Mouse (Mus musculus): ENCODE results near the gene Ccdc36. TPM values are rescaled to one million over a fixed set of nuclear protein-coding genes. Genes with fewer than 3 reads are reported as not detected.

The Ccdc36 gene
- polyA plus RNA-seq, 1 experiment from 2014 or later, result 1.5 TPM

- Histone ChIP-seq H3K4me1 (replicated peaks) (no peaks in the 10 kb centered on the region), H3K9me3 (no peaks in the 10 kb centered on the region), H3K27ac (no peak overlapping the region), H3K9ac (no peak overlapping the region), H3K4me2 (replicated peaks) (no peak overlapping the region), H3K4me3 (replicated peaks) (no peak overlapping the region), H3K27me3 (replicated peaks) (no peaks in the 10 kb centered on the region), H3K36me3 (peaks cover 19% of the 10 kb centered on the region)
- WGBS, result 97% methylated on average over 1 of the region's 1 CpGs
- ATAC-seq, result no peak
Measured at GRCm38 (mm10) chr9:108395427-108395826, 32.9 kb downstream of the Ccdc36 start.

GRCm38 (mm10) chr9:108394191-108394590 is 34.1 kb downstream of the Ccdc36 start:
- H3K27me3 ChIP-seq (replicated peaks), result no peaks in the 10 kb centered on the region
- no peaks in the 10 kb centered on the region for H3K4me1 ChIP-seq (replicated peaks)
- H3K27ac ChIP-seq, result no peak overlapping the region
- no peak for ATAC-seq
- no peaks in the 10 kb centered on the region for H3K9me3 ChIP-seq
- H3K36me3 ChIP-seq, result peaks cover 24% of the 10 kb centered on the region
- H3K4me3 ChIP-seq (replicated peaks), result no peak overlapping the region
- 90% methylated on average over 6 of the region's 6 CpGs for WGBS
- H3K4me2 ChIP-seq (replicated peaks), result no peak overlapping the region
- H3K9ac ChIP-seq, result no peak overlapping the region

GRCm38 (mm10) chr9:108392676-108393075 is 35.6 kb downstream of the Ccdc36 start, which contains the start of gene 1700102P08Rik:
Gene 1700102P08Rik, plus strand, starts transcription at chr9:108392805.
- Histone ChIP-seq H3K36me3 (peaks cover 30% of the 10 kb centered on the region), H3K9me3 (no peaks in the 10 kb centered on the region), H3K4me3 (replicated peaks) (no peak within 1 kb of the TSS), H3K9ac (no peak within 1 kb of the TSS), H3K4me2 (replicated peaks) (no peak within 1 kb of the TSS), H3K4me1 (replicated peaks) (no peaks in the 10 kb centered on the region), H3K27me3 (replicated peaks) (no peaks in the 10 kb centered on the region), H3K27ac (no peak within 1 kb of the TSS)
- 76% methylated on average over 18 of the region's 18 CpGs for WGBS
- ATAC-seq, result no peak

- Histone ChIP-seq H3K4me1 (replicated peaks) (no peaks in the 10 kb centered on the region), H3K9me3 (no peaks in the 10 kb centered on the region), H3K36me3 (peaks cover 47% of the 10 kb centered on the region), H3K4me2 (replicated peaks) (no peak overlapping the region), H3K9ac (no peak overlapping the region), H3K27me3 (replicated peaks) (no peaks in the 10 kb centered on the region), H3K4me3 (replicated peaks) (no peak overlapping the region), H3K27ac (no peak overlapping the region)
- no peak for ATAC-seq
- WGBS, result 79% methylated on average over 6 of the region's 6 CpGs
Measured at GRCm38 (mm10) chr9:108389220-108389619, 39.1 kb downstream of the Ccdc36 start.

GRCm38 (mm10) chr9:108388601-108389000 is 39.7 kb downstream of the Ccdc36 start:
- peaks cover 50% of the 10 kb centered on the region for H3K36me3 ChIP-seq
- H3K27me3 ChIP-seq (replicated peaks), result no peaks in the 10 kb centered on the region
- WGBS, result 85% methylated on average over 10 of the region's 10 CpGs
- H3K4me2 ChIP-seq (replicated peaks), result no peak overlapping the region
- no peak for ATAC-seq
- H3K9ac ChIP-seq, result no peak overlapping the region
- no peak overlapping the region for H3K4me3 ChIP-seq (replicated peaks)
- H3K4me1 ChIP-seq (replicated peaks), result no peaks in the 10 kb centered on the region
- no peaks in the 10 kb centered on the region for H3K9me3 ChIP-seq
- no peak overlapping the region for H3K27ac ChIP-seq

GRCm38 (mm10) chr9:108386816-108387215 is 41.5 kb downstream of the Ccdc36 start:
- Histone ChIP-seq H3K4me2 (replicated peaks) (no peak overlapping the region), H3K4me1 (replicated peaks) (no peaks in the 10 kb centered on the region), H3K36me3 (peaks cover 40% of the 10 kb centered on the region), H3K4me3 (replicated peaks) (no peak overlapping the region), H3K27me3 (replicated peaks) (no peaks in the 10 kb centered on the region), H3K27ac (no peak overlapping the region), H3K9me3 (no peaks in the 10 kb centered on the region), H3K9ac (no peak overlapping the region)
- ATAC-seq, result no peak
- 85% methylated on average over 4 of the region's 4 CpGs for WGBS

- Histone ChIP-seq H3K9me3 (no peaks in the 10 kb centered on the region), H3K36me3 (peaks cover 41% of the 10 kb centered on the region), H3K4me3 (replicated peaks) (no peak overlapping the region), H3K4me2 (replicated peaks) (no peak overlapping the region), H3K27ac (no peak overlapping the region), H3K27me3 (replicated peaks) (no peaks in the 10 kb centered on the region), H3K4me1 (replicated peaks) (no peaks in the 10 kb centered on the region), H3K9ac (no peak overlapping the region)
- WGBS, result 60% methylated on average over 7 of the region's 7 CpGs
- ATAC-seq, result peak; percentile 50; the same call in 1 of the 2 replicates
Measured at GRCm38 (mm10) chr9:108385006-108385405, 43.3 kb downstream of the Ccdc36 start.

GRCm38 (mm10) chr9:108381382-108381781 is 46.9 kb downstream of the Ccdc36 start:
- 94% methylated on average over 9 of the region's 9 CpGs for WGBS
- no peak for ATAC-seq
- Histone ChIP-seq H3K4me1 (replicated peaks) (no peaks in the 10 kb centered on the region), H3K27ac (no peak overlapping the region), H3K4me2 (replicated peaks) (no peak overlapping the region), H3K4me3 (replicated peaks) (no peak overlapping the region), H3K9me3 (no peaks in the 10 kb centered on the region), H3K9ac (no peak overlapping the region), H3K36me3 (peaks cover 34% of the 10 kb centered on the region), H3K27me3 (replicated peaks) (no peaks in the 10 kb centered on the region)

GRCm38 (mm10) chr9:108379294-108379693 is 49.0 kb downstream of the Ccdc36 start:
- ATAC-seq, result peak; percentile 47
- no peaks in the 10 kb centered on the region for H3K27me3 ChIP-seq (replicated peaks)
- no peak overlapping the region for H3K9ac ChIP-seq
- no peak overlapping the region for H3K4me2 ChIP-seq (replicated peaks)
- H3K27ac ChIP-seq, result no peak overlapping the region; the same call in 1 of the 2 replicates
- no peak overlapping the region for H3K4me3 ChIP-seq (replicated peaks)
- H3K4me1 ChIP-seq (replicated peaks), result no peaks in the 10 kb centered on the region
- no peaks in the 10 kb centered on the region for H3K9me3 ChIP-seq
- WGBS, result 75% methylated on average over 4 of the region's 4 CpGs
- peaks cover 43% of the 10 kb centered on the region for H3K36me3 ChIP-seq

GRCm38 (mm10) chr9:108378736-108379135 is 49.5 kb downstream of the Ccdc36 start:
- peak; percentile 73 for ATAC-seq
- H3K4me2 ChIP-seq (replicated peaks), result no peak overlapping the region
- H3K36me3 ChIP-seq, result peaks cover 43% of the 10 kb centered on the region
- no peaks in the 10 kb centered on the region for H3K27me3 ChIP-seq (replicated peaks)
- H3K4me3 ChIP-seq (replicated peaks), result no peak overlapping the region
- WGBS, result 78% methylated on average over 5 of the region's 5 CpGs
- no peaks in the 10 kb centered on the region for H3K4me1 ChIP-seq (replicated peaks)
- H3K9me3 ChIP-seq, result no peaks in the 10 kb centered on the region
- peak overlapping the region; percentile 3; the same call in 1 of the 2 replicates for H3K27ac ChIP-seq
- H3K9ac ChIP-seq, result no peak overlapping the region

GRCm38 (mm10) chr9:108378234-108378633 is 50.0 kb downstream of the Ccdc36 start:
- 68% methylated on average over 9 of the region's 9 CpGs for WGBS
- Histone ChIP-seq H3K4me2 (replicated peaks) (no peak overlapping the region), H3K9ac (no peak overlapping the region), H3K27me3 (replicated peaks) (no peaks in the 10 kb centered on the region), H3K4me3 (replicated peaks) (no peak overlapping the region), H3K36me3 (peaks cover 48% of the 10 kb centered on the region), H3K4me1 (replicated peaks) (no peaks in the 10 kb centered on the region), H3K9me3 (no peaks in the 10 kb centered on the region), H3K27ac (peak overlapping the region; percentile 3; the same call in 1 of the 2 replicates)
- ATAC-seq, result peak; percentile 84

Data from intestine, embryonic 15.5 days (tissue).